Mouse (Mus musculus) cerebellum, postnatal 36 days (tissue): ENCODE data around the gene Eef2kmt.
A peak's percentile ranks its signal among the peaks of the same experiment; 100 is the strongest.
"Not testable (repeated sequence)": the region's sequence is repeated elsewhere in the genome, so short reads cannot be mapped to it uniquely, and the experiment has no call there.

Source experiments
- DNase-seq, 2 experiments: peaks; one replicate each; pipeline ENCODE4 v3.0.0; 2021 to 2022; ENCODE audit warnings: mixed read lengths in 2 of 2

Eef2kmt gene

DNA sequence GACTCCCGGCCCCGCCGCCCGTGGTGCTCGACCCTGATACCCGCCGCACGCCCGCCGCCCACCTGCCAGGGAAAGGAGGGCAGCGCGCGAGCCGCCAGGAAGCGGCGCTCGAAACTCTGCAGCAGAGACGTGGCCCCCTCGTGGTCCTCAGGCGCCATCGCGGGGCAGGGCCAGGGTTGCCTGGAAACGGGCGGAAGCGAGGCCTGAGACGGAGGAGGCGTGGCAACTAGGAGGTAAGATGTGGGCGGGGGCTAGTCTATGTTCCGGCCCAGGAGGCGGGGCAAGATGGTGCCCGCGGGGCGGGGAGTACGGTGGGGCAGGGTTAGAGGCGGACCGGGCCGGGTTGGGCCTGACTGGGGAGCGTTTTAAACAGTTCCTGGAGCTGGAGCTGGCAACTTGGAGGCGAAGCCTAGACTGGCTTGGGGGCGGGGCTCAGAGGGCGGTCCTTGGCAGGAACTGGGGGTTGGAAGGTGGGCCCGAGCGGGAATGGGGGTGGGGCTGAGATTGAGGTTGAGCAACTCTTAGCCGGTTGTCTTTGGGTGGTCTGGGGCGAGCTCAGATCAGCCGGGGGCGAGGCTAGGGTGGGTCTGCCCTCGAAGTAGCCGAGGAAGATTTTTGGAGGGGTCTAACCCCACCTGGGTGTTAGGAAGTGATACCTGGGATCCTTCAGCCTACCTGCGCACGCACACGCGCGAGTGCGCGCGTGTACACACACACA lies at the start of gene Eef2kmt:
Gene Eef2kmt (minus strand): TSS at position 205 of the 718 bp plus-strand sequence.
- DNase-seq = peak; percentile 84 to 91

GRCm38 (mm10) chr16:5295238-5295637 lies 39.5 kb upstream of the Eef2kmt start:
- DNase-seq = no peak

GRCm38 (mm10) chr16:5285376-5285775 lies 29.6 kb upstream of the Eef2kmt start:
- DNase-seq = no peak

DNA sequence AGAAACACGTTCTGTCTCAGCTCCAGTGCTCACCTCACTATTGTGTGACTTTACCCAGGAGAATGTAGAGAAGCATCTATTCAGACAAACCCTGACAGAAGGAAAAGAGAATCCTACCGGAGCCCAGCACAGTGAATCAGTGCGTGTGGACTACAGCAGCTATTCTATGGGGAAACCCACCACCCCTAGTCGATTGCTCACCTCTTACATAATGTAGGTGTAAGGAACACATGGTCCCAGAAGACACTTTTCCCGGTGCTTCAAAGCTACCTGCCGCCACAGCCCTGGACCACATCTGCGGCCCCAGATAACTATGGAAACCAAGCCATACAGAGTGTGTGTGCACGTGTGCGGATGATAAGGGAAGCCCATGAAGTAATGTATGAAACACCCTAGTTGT lies 26.9 kb upstream of the Eef2kmt start:
- no peak for DNase-seq

- no peak for DNase-seq
Measured at GRCm38 (mm10) chr16:5279571-5280222, 23.9 kb upstream of the Eef2kmt start.

GRCm38 (mm10) chr16:5272371-5272770 lies 16.6 kb upstream of the Eef2kmt start:
- no peak for DNase-seq

- no peak for DNase-seq
Measured at GRCm38 (mm10) chr16:5271411-5272035, 15.7 kb upstream of the Eef2kmt start.

- no peak for DNase-seq
Measured at GRCm38 (mm10) chr16:5263926-5264325, 8.1 kb upstream of the Eef2kmt start.

GRCm38 (mm10) chr16:5263156-5263555 lies 7.4 kb upstream of the Eef2kmt start:
- no peak for DNase-seq

DNA sequence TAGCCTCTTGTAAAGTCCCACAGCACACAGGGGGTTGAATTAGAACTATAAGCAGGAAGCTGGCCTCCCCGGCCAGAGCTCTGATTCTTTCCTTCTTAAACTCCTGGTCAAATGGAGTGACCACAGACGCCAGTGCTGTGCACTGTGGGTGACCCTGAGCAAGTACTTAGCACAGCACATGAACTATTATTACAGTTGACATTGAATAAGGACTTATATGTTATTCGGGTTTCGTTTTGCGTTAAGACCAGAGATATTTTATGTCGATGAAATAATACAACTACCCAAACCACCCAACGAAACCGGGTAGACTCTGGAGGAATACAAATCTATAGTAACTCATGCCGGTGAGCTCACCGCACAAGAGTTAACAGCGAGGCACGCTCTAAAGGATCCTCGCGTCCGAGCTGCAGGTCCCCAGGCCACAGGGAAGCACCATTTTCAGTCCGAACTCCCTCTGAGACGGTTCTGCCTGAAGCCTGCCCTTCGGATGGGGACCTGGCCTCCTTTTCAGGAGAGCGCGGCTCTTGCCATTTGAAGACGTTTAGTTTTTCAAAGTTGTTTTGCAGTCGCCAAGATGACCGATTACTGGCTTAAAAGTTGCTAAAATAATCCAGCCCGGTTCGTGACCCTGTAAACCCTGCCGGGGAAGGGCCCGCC lies 572 bp downstream of the Eef2kmt start:
- DNase-seq = no peak

DNA sequence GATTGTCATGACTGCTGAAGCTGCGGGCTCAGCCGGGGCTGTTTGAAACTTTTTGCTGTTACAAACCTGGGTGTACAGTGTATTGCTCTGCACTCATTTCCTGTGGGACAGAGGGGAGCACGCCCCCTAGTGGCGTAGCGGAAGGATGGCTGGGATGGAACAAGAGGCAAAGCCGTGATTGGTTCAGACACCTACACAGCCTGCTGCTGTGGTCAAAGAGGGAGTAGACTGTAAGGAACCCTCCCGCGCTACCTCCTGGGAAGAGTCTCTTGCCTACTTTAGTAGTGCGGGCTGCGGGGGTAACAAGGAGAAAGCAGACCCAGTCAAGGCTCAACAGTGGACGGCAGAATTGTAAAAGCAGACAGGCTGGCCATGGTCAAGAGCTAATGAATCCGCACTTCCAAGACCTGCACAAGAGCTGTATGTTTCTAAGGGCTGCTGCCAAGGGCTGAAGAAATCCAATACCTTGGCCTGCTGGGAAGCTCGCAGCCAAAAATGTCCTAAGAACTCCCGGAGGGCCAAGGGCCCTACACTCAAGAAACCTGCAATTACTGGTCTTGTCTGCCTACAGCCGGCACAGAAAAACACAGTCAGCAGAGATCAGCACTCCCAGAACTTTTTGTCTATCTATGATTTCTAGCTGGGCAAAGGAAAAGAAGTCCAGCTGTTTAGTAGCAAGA lies 1.3 kb downstream of the Eef2kmt start:
- DNase-seq = peak; percentile 49 to 63

DNA sequence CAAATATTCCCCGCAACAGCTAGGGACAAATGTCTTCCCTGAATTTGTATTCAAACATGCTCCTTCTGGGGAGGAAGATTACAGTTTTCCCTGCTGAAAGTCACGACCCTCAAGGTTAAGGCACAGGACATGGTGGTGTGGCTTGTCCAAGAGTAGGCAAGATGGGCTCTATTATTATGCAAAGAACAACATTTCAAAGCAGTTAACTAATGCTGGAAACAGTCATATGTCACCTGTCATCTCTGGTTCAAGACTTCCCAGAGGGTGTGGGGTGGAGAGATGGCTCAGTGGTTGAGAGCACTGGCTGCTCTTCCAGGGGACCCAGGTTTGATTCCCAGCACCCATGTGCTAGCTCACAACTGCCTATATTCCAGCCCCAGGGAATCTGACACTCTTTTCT lies 3.5 kb downstream of the Eef2kmt start:
- no peak for DNase-seq

DNA sequence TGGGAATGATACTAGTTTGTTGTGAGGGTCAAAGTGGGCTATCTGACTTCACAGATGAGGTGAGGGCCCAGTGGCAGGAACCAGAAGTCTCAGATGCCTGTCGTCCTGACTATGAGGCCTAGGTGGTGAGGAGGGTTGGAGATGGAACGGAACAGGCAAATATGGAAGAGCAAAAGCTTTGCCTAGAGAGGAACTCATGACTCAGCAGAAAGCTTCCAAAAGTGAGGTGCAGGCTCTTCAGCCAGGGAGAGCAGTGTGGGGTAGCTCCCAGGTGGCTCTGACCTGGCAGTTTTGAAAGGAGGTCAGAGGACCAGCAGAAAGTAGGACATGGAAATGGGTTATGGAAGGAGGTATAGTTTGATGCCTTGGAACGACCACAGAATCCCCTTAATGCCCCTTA lies 4.9 kb downstream of the Eef2kmt start:
- no peak for DNase-seq

- DNase-seq = peak; percentile 39 to 55
Measured at GRCm38 (mm10) chr16:5244411-5244810, 11.4 kb downstream of the Eef2kmt start.

- DNase-seq = no peak
Measured at GRCm38 (mm10) chr16:5242882-5243281, 12.9 kb downstream of the Eef2kmt start.

- no peak for DNase-seq
Measured at GRCm38 (mm10) chr16:5242355-5242754, 13.4 kb downstream of the Eef2kmt start.

- DNase-seq = peak; percentile 91 to 95
Measured at GRCm38 (mm10) chr16:5233418-5234313, 22.1 kb downstream of the Eef2kmt start, which contains the start of gene Alg1. Gene Alg1 (plus strand): TSS chr16:5233621.

DNA sequence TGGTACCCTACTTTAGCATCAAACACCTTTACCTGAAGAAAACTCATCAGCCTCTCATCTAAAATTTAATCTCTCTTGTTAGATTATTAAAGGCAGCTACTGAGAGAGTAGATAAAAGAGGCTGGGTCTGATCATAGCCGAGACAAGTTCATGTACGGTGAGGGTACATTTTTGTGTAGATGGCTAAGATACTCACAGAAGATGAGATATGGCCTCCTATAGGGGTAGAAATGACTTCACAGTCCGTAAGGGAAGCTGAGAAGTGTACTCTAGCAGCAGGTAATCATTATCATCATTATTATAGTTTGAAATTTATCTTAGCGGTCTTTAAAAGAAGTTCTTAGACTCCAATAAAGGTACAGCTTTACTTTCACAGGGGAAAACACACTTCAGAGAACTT lies 22.8 kb downstream of the Eef2kmt start:
- DNase-seq = no peak

GRCm38 (mm10) chr16:5228103-5228502 lies 27.7 kb downstream of the Eef2kmt start:
- not testable (repeated sequence) for DNase-seq

DNA sequence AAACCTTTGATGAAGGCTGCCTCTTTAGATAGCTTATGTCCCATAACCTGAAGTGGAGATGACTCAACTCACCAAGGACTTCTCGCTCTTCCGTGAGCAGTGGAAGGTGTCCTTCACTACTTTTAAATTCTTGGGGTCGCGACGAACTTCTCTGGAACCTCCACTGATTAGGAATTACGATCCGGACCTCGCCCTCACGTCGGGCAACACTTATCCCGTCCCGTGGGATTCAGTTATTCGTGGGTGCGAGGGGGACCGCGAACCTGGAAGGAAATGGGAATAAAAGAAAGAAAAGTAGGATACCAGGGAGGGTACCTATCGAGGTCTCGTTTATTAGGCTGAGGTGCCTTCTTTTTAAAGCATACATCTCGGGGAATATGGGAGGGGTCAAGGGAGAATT lies 28.3 kb downstream of the Eef2kmt start:
- not testable (repeated sequence) for DNase-seq

GRCm38 (mm10) chr16:5226534-5226933 lies 29.2 kb downstream of the Eef2kmt start:
- not testable (repeated sequence) for DNase-seq

GRCm38 (mm10) chr16:5222140-5222539 lies 33.6 kb downstream of the Eef2kmt start, which contains the start of gene AU021092:
Gene AU021092 (minus strand): TSS chr16:5222299.
- DNase-seq = no peak
